Mouse (Mus musculus): ENCODE data around the gene Sbds. TPM values are rescaled to one million over a fixed set of nuclear protein-coding genes. Genes with fewer than 3 reads are reported as not detected.

The Sbds gene
- polyA plus RNA-seq, 1 experiment, result 43.2 TPM

DNA sequence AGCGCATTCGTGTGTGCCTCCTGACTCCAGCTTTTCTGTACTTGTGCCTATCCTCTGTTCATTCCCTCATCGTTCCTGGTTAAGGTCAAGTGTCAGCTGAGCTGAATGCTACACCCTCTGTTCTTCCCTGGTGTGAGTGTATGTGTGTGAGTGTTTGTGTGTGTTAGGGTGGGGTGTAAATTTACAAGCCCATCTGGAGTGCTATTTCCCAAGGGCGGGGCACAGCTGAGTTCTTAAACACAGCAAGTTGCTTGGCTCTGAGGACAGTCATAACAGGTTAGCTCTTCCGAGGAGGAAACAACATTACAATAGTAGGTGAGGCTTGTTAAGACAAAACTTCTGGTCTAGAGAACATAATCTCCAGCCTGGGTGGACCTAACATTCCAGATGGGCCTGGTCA lies 37.0 kb downstream of the Sbds start:
- Histone ChIP-seq H3K27me3 (ENCODE audit: control insufficient read depth, insufficient read depth, insufficient read length) (no peaks in the 10 kb centered on the region), H3K4me3 (ENCODE audit: insufficient read depth, poor library complexity, severe bottlenecking) (no peak overlapping the region), H3K79me2 (ENCODE audit: control insufficient read depth, insufficient read depth) (peaks cover 13% of the 10 kb centered on the region), H3ac (ENCODE audit: control insufficient read depth, insufficient read length, low read depth) (no peak overlapping the region), H3K36me3 (ENCODE audit: control insufficient read depth, insufficient read depth) (peaks cover 9% of the 10 kb centered on the region), H3K79me3 (ENCODE audit: low read depth) (peaks cover 9% of the 10 kb centered on the region)
- no peak for TF ChIP-seq MYOG (IDR thresholded peaks at IDR 0.05; ENCODE audit: control insufficient read depth, extremely low read depth, insufficient read length)

- TF ChIP-seq MYOD1 (IDR thresholded peaks at IDR 0.05; ENCODE audit: control insufficient read depth, insufficient read length, low read depth), result no peak
- TF ChIP-seq CEBPB (IDR thresholded peaks at IDR 0.05; ENCODE audit: low read depth), result no peak
- no peak for TF ChIP-seq FOSL1 (IDR thresholded peaks at IDR 0.05; ENCODE audit: insufficient read depth, low read length, poor library complexity, severe bottlenecking)
- no peak for TF ChIP-seq USF1 (IDR thresholded peaks at IDR 0.05; ENCODE audit: low read depth)
- no peak for TF ChIP-seq MAX (IDR thresholded peaks at IDR 0.05)
- no peak for TF ChIP-seq MYOG (IDR thresholded peaks at IDR 0.05; ENCODE audit: control insufficient read depth, extremely low read depth, insufficient read length)
- TF ChIP-seq CTCF (IDR thresholded peaks at IDR 0.05; ENCODE audit: control insufficient read depth, insufficient read depth, insufficient read length), result no peak
- H3K79me2 ChIP-seq (ENCODE audit: control insufficient read depth, insufficient read depth), result peaks cover 3% of the 10 kb centered on the region
- H3K79me3 ChIP-seq (ENCODE audit: low read depth), result no peaks in the 10 kb centered on the region
- no peak overlapping the region for H3ac ChIP-seq (ENCODE audit: control insufficient read depth, insufficient read length, low read depth)
- peaks cover 18% of the 10 kb centered on the region for H3K36me3 ChIP-seq (ENCODE audit: control insufficient read depth, insufficient read depth)
- H3K4me3 ChIP-seq (ENCODE audit: insufficient read depth, poor library complexity, severe bottlenecking), result no peak overlapping the region
- H3K27me3 ChIP-seq (ENCODE audit: control insufficient read depth, insufficient read depth, insufficient read length), result no peaks in the 10 kb centered on the region
Observed at GRCm38 (mm10) chr5:130217406-130217805, 37.9 kb downstream of the Sbds start.

GRCm38 (mm10) chr5:130216781-130217180 lies 38.5 kb downstream of the Sbds start, which contains the start of gene Tmem248:
Gene Tmem248 (plus strand): TSS chr5:130217081.
- Histone ChIP-seq H3K79me3 (ENCODE audit: low read depth) (no peaks in the 10 kb centered on the region), H3K36me3 (ENCODE audit: control insufficient read depth, insufficient read depth) (peaks cover 21% of the 10 kb centered on the region), H3ac (ENCODE audit: control insufficient read depth, insufficient read length, low read depth) (no peak within 1 kb of the TSS), H3K27me3 (ENCODE audit: control insufficient read depth, insufficient read depth, insufficient read length) (no peaks in the 10 kb centered on the region), H3K4me3 (ENCODE audit: insufficient read depth, poor library complexity, severe bottlenecking) (no peak within 1 kb of the TSS), H3K79me2 (ENCODE audit: control insufficient read depth, insufficient read depth) (no peaks in the 10 kb centered on the region)
- TF ChIP-seq MYOD1 (IDR thresholded peaks at IDR 0.05; ENCODE audit: control insufficient read depth, insufficient read length, low read depth) (no peak), CEBPB (IDR thresholded peaks at IDR 0.05; ENCODE audit: low read depth) (no peak), MAX (IDR thresholded peaks at IDR 0.05) (no peak), CTCF (IDR thresholded peaks at IDR 0.05; ENCODE audit: control insufficient read depth, insufficient read depth, insufficient read length) (no peak), FOSL1 (IDR thresholded peaks at IDR 0.05; ENCODE audit: insufficient read depth, low read length, poor library complexity, severe bottlenecking) (no peak), USF1 (IDR thresholded peaks at IDR 0.05; ENCODE audit: low read depth) (no peak), MYOG (IDR thresholded peaks at IDR 0.05; ENCODE audit: control insufficient read depth, extremely low read depth, insufficient read length) (no peak)

DNA sequence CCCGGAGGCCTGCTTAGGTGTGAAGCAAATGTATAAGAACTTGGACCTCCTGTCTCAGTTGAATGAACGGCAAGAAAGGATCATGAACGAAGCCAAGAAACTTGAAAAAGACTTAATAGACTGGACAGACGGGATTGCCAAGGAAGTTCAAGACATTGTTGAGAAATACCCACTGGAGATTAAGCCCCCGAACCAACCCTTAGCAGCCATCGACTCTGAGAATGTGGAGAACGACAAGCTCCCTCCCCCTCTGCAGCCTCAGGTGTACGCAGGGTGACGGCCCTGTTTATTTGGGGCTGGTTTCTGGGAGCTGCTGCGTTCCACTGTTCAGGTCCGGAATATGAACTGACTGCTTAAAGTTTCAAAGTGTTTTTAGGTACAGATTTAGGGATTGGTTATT lies 42.4 kb downstream of the Sbds start:
- H3K79me2 ChIP-seq (ENCODE audit: control insufficient read depth, insufficient read depth), result no peaks in the 10 kb centered on the region
- TF ChIP-seq FOSL1 (IDR thresholded peaks at IDR 0.05; ENCODE audit: insufficient read depth, low read length, poor library complexity, severe bottlenecking) (no peak), USF1 (IDR thresholded peaks at IDR 0.05; ENCODE audit: low read depth) (no peak), CEBPB (IDR thresholded peaks at IDR 0.05; ENCODE audit: low read depth) (no peak), MAX (IDR thresholded peaks at IDR 0.05) (no peak), MYOD1 (IDR thresholded peaks at IDR 0.05; ENCODE audit: control insufficient read depth, insufficient read length, low read depth) (no peak), MYOG (IDR thresholded peaks at IDR 0.05; ENCODE audit: control insufficient read depth, extremely low read depth, insufficient read length) (no peak), CTCF (IDR thresholded peaks at IDR 0.05; ENCODE audit: control insufficient read depth, insufficient read depth, insufficient read length) (no peak)
- no peak overlapping the region for H3K4me3 ChIP-seq (ENCODE audit: insufficient read depth, poor library complexity, severe bottlenecking)
- H3K36me3 ChIP-seq (ENCODE audit: control insufficient read depth, insufficient read depth), result peaks cover 53% of the 10 kb centered on the region
- no peaks in the 10 kb centered on the region for H3K79me3 ChIP-seq (ENCODE audit: low read depth)
- no peak overlapping the region for H3ac ChIP-seq (ENCODE audit: control insufficient read depth, insufficient read length, low read depth)
- H3K27me3 ChIP-seq (ENCODE audit: control insufficient read depth, insufficient read depth, insufficient read length), result no peaks in the 10 kb centered on the region

GRCm38 (mm10) chr5:130207299-130207698 lies 48.0 kb downstream of the Sbds start:
- H3K79me3 ChIP-seq (ENCODE audit: low read depth), result no peaks in the 10 kb centered on the region
- H3ac ChIP-seq (ENCODE audit: control insufficient read depth, insufficient read length, low read depth), result no peak overlapping the region
- TF ChIP-seq MYOD1 (IDR thresholded peaks at IDR 0.05; ENCODE audit: control insufficient read depth, insufficient read length, low read depth), result no peak
- no peak for TF ChIP-seq CEBPB (IDR thresholded peaks at IDR 0.05; ENCODE audit: low read depth)
- no peak for TF ChIP-seq MAX (IDR thresholded peaks at IDR 0.05)
- TF ChIP-seq MYOG (IDR thresholded peaks at IDR 0.05; ENCODE audit: control insufficient read depth, extremely low read depth, insufficient read length), result no peak
- TF ChIP-seq CTCF (IDR thresholded peaks at IDR 0.05; ENCODE audit: control insufficient read depth, insufficient read depth, insufficient read length), result no peak
- TF ChIP-seq FOSL1 (IDR thresholded peaks at IDR 0.05; ENCODE audit: insufficient read depth, low read length, poor library complexity, severe bottlenecking), result no peak
- no peak for TF ChIP-seq USF1 (IDR thresholded peaks at IDR 0.05; ENCODE audit: low read depth)
- H3K4me3 ChIP-seq (ENCODE audit: insufficient read depth, poor library complexity, severe bottlenecking), result no peak overlapping the region
- no peaks in the 10 kb centered on the region for H3K79me2 ChIP-seq (ENCODE audit: control insufficient read depth, insufficient read depth)
- no peaks in the 10 kb centered on the region for H3K27me3 ChIP-seq (ENCODE audit: control insufficient read depth, insufficient read depth, insufficient read length)
- H3K36me3 ChIP-seq (ENCODE audit: control insufficient read depth, insufficient read depth), result peaks cover 54% of the 10 kb centered on the region

GRCm38 (mm10) chr5:130205441-130206023 lies 49.8 kb downstream of the Sbds start:
- peaks cover 55% of the 10 kb centered on the region for H3K36me3 ChIP-seq (ENCODE audit: control insufficient read depth, insufficient read depth)
- TF ChIP-seq MYOG (IDR thresholded peaks at IDR 0.05; ENCODE audit: control insufficient read depth, extremely low read depth, insufficient read length) (no peak), FOSL1 (IDR thresholded peaks at IDR 0.05; ENCODE audit: insufficient read depth, low read length, poor library complexity, severe bottlenecking) (no peak), USF1 (IDR thresholded peaks at IDR 0.05; ENCODE audit: low read depth) (no peak), MAX (IDR thresholded peaks at IDR 0.05) (no peak), CTCF (IDR thresholded peaks at IDR 0.05; ENCODE audit: control insufficient read depth, insufficient read depth, insufficient read length) (no peak), CEBPB (IDR thresholded peaks at IDR 0.05; ENCODE audit: low read depth) (no peak), MYOD1 (IDR thresholded peaks at IDR 0.05; ENCODE audit: control insufficient read depth, insufficient read length, low read depth) (no peak)

More at GRCm38 (mm10) chr5:130205441-130206023, 49.8 kb downstream of the Sbds start:
- H3K27me3 ChIP-seq (ENCODE audit: control insufficient read depth, insufficient read depth, insufficient read length), result no peaks in the 10 kb centered on the region
- no peaks in the 10 kb centered on the region for H3K79me2 ChIP-seq (ENCODE audit: control insufficient read depth, insufficient read depth)
- no peaks in the 10 kb centered on the region for H3K79me3 ChIP-seq (ENCODE audit: low read depth)
- H3ac ChIP-seq (ENCODE audit: control insufficient read depth, insufficient read length, low read depth), result no peak overlapping the region
- H3K4me3 ChIP-seq (ENCODE audit: insufficient read depth, poor library complexity, severe bottlenecking), result no peak overlapping the region
